Mouse (Mus musculus): ENCODE measurements around the gene Tekt5. TPM values are rescaled to one million over a fixed set of nuclear protein-coding genes. Genes with fewer than 3 reads are reported as not detected.

Tekt5 gene
- polyA plus RNA-seq, 1 experiment, result 21.8 TPM

GRCm38 (mm10) chr16:10369996-10370395 is 25.3 kb downstream of the Tekt5 start:
- Histone ChIP-seq H3ac (ENCODE audit: control insufficient read depth, insufficient read length) (no peak overlapping the region), H3K36me3 (ENCODE audit: control insufficient read depth, insufficient read depth) (no peaks in the 10 kb centered on the region), H3K4me2 (ENCODE audit: low read depth) (no peak overlapping the region), H3K4me3 (no peak overlapping the region), H3K27me3 (ENCODE audit: control insufficient read depth, insufficient read depth, insufficient read length) (no peaks in the 10 kb centered on the region), H3K79me2 (ENCODE audit: control insufficient read depth, insufficient read depth) (no peaks in the 10 kb centered on the region)
- TF ChIP-seq MYOG (IDR thresholded peaks at IDR 0.05; ENCODE audit: control insufficient read depth in 1 of 3, insufficient read depth in 1 of 3, insufficient read length in 2 of 3, low read depth in 2 of 3), result no peak
- no peak for TF ChIP-seq TCF12 (IDR thresholded peaks at IDR 0.05; ENCODE audit: insufficient read depth, poor library complexity, severe bottlenecking)

GRCm38 (mm10) chr16:10369468-10369934 is 25.8 kb downstream of the Tekt5 start:
- no peak overlapping the region for H3ac ChIP-seq (ENCODE audit: control insufficient read depth, insufficient read length)
- no peak overlapping the region for H3K4me2 ChIP-seq (ENCODE audit: low read depth)
- no peaks in the 10 kb centered on the region for H3K36me3 ChIP-seq (ENCODE audit: control insufficient read depth, insufficient read depth)
- no peaks in the 10 kb centered on the region for H3K27me3 ChIP-seq (ENCODE audit: control insufficient read depth, insufficient read depth, insufficient read length)
- no peak overlapping the region for H3K4me3 ChIP-seq
- TF ChIP-seq TCF3 (IDR thresholded peaks at IDR 0.05; ENCODE audit: insufficient read length, low read depth), result no peak
- TF ChIP-seq MYOD1 (IDR thresholded peaks at IDR 0.05; ENCODE audit: control insufficient read depth in 1 of 3, insufficient read length in 2 of 3, low read depth in 2 of 3), result no peak
- no peak for TF ChIP-seq MAX (IDR thresholded peaks at IDR 0.05; ENCODE audit: low read depth)
- no peak for TF ChIP-seq TCF12 (IDR thresholded peaks at IDR 0.05; ENCODE audit: insufficient read depth, poor library complexity, severe bottlenecking)
- TF ChIP-seq MYOG (IDR thresholded peaks at IDR 0.05; ENCODE audit: control insufficient read depth in 1 of 3, insufficient read depth in 1 of 3, insufficient read length in 2 of 3, low read depth in 2 of 3), result no peak
- no peak for TF ChIP-seq CEBPB (IDR thresholded peaks at IDR 0.05; ENCODE audit: insufficient read depth, poor library complexity, severe bottlenecking)
- TF ChIP-seq USF1 (IDR thresholded peaks at IDR 0.05; ENCODE audit: low read depth), result no peak
- TF ChIP-seq POLR2AphosphoS2 (IDR thresholded peaks at IDR 0.05; ENCODE audit: insufficient read length, low read depth), result no peak
- no peak for TF ChIP-seq E2F4 (IDR thresholded peaks at IDR 0.05; ENCODE audit: insufficient read depth)
- no peak for TF ChIP-seq REST (IDR thresholded peaks at IDR 0.05; ENCODE audit: insufficient read depth, insufficient read length)
- no peak for TF ChIP-seq POLR2A (IDR thresholded peaks at IDR 0.05; ENCODE audit: insufficient read length, low read depth)
- TF ChIP-seq SRF (IDR thresholded peaks at IDR 0.05; ENCODE audit: control insufficient read depth, insufficient read length, low read depth), result no peak
- no peaks in the 10 kb centered on the region for H3K79me2 ChIP-seq (ENCODE audit: control insufficient read depth, insufficient read depth)

- H3K36me3 ChIP-seq (ENCODE audit: control insufficient read depth, insufficient read depth), result no peaks in the 10 kb centered on the region
- H3K4me2 ChIP-seq (ENCODE audit: low read depth), result peak overlapping the region; percentile 74
- no peak overlapping the region for H3ac ChIP-seq (ENCODE audit: control insufficient read depth, insufficient read length)
- no peaks in the 10 kb centered on the region for H3K79me2 ChIP-seq (ENCODE audit: control insufficient read depth, insufficient read depth)
- TF ChIP-seq MAX (IDR thresholded peaks at IDR 0.05; ENCODE audit: low read depth) (no peak), CEBPB (IDR thresholded peaks at IDR 0.05; ENCODE audit: insufficient read depth, poor library complexity, severe bottlenecking) (no peak), POLR2AphosphoS2 (IDR thresholded peaks at IDR 0.05; ENCODE audit: insufficient read length, low read depth) (peak; percentile 58), SRF (IDR thresholded peaks at IDR 0.05; ENCODE audit: control insufficient read depth, insufficient read length, low read depth) (peak; percentile 64), E2F4 (IDR thresholded peaks at IDR 0.05; ENCODE audit: insufficient read depth) (no peak), POLR2A (IDR thresholded peaks at IDR 0.05; ENCODE audit: insufficient read length, low read depth) (peak; percentile 63), MYOG (IDR thresholded peaks at IDR 0.05; ENCODE audit: control insufficient read depth in 1 of 3, insufficient read depth in 1 of 3, insufficient read length in 2 of 3, low read depth in 2 of 3) (peak; percentile 8 to 57 (median 16)), USF1 (IDR thresholded peaks at IDR 0.05; ENCODE audit: low read depth) (no peak), TCF3 (IDR thresholded peaks at IDR 0.05; ENCODE audit: insufficient read length, low read depth) (no peak), MYOD1 (IDR thresholded peaks at IDR 0.05; ENCODE audit: control insufficient read depth in 1 of 3, insufficient read length in 2 of 3, low read depth in 2 of 3) (peak in 2 of 3 experiments; percentile 9 to 51), REST (IDR thresholded peaks at IDR 0.05; ENCODE audit: insufficient read depth, insufficient read length) (no peak), TCF12 (IDR thresholded peaks at IDR 0.05; ENCODE audit: insufficient read depth, poor library complexity, severe bottlenecking) (peak; percentile 33)
- H3K4me3 ChIP-seq, result no peak overlapping the region
- no peaks in the 10 kb centered on the region for H3K27me3 ChIP-seq (ENCODE audit: control insufficient read depth, insufficient read depth, insufficient read length)
These were observed 28.8 kb downstream of the Tekt5 start for GRCm38 (mm10) chr16:10366240-10367217.

- no peaks in the 10 kb centered on the region for H3K79me2 ChIP-seq (ENCODE audit: control insufficient read depth, insufficient read depth)
- H3K4me2 ChIP-seq (ENCODE audit: low read depth), result peak overlapping the region; percentile 63
- H3K36me3 ChIP-seq (ENCODE audit: control insufficient read depth, insufficient read depth), result no peaks in the 10 kb centered on the region
- no peaks in the 10 kb centered on the region for H3K27me3 ChIP-seq (ENCODE audit: control insufficient read depth, insufficient read depth, insufficient read length)
- TF ChIP-seq CEBPB (IDR thresholded peaks at IDR 0.05; ENCODE audit: insufficient read depth, poor library complexity, severe bottlenecking) (no peak), POLR2A (IDR thresholded peaks at IDR 0.05; ENCODE audit: insufficient read length, low read depth) (no peak), USF1 (IDR thresholded peaks at IDR 0.05; ENCODE audit: low read depth) (no peak), REST (IDR thresholded peaks at IDR 0.05; ENCODE audit: insufficient read depth, insufficient read length) (no peak)
- H3K4me3 ChIP-seq, result no peak overlapping the region
- no peak overlapping the region for H3ac ChIP-seq (ENCODE audit: control insufficient read depth, insufficient read length)
These were observed 29.5 kb downstream of the Tekt5 start for GRCm38 (mm10) chr16:10365796-10366195.

- Histone ChIP-seq H3K4me2 (ENCODE audit: low read depth) (no peak overlapping the region), H3K27me3 (ENCODE audit: control insufficient read depth, insufficient read depth, insufficient read length) (no peaks in the 10 kb centered on the region), H3ac (ENCODE audit: control insufficient read depth, insufficient read length) (no peak overlapping the region), H3K4me3 (no peak overlapping the region), H3K36me3 (ENCODE audit: control insufficient read depth, insufficient read depth) (no peaks in the 10 kb centered on the region), H3K79me2 (ENCODE audit: control insufficient read depth, insufficient read depth) (no peaks in the 10 kb centered on the region)
- TF ChIP-seq TCF3 (IDR thresholded peaks at IDR 0.05; ENCODE audit: insufficient read length, low read depth) (no peak), MYOG (IDR thresholded peaks at IDR 0.05; ENCODE audit: control insufficient read depth in 1 of 3, insufficient read depth in 1 of 3, insufficient read length in 2 of 3, low read depth in 2 of 3) (no peak), REST (IDR thresholded peaks at IDR 0.05; ENCODE audit: insufficient read depth, insufficient read length) (no peak), SRF (IDR thresholded peaks at IDR 0.05; ENCODE audit: control insufficient read depth, insufficient read length, low read depth) (no peak), MYOD1 (IDR thresholded peaks at IDR 0.05; ENCODE audit: control insufficient read depth in 1 of 3, insufficient read length in 2 of 3, low read depth in 2 of 3) (peak in 1 of 3 experiments; percentile 15), POLR2AphosphoS2 (IDR thresholded peaks at IDR 0.05; ENCODE audit: insufficient read length, low read depth) (no peak)
These were observed 32.2 kb downstream of the Tekt5 start for GRCm38 (mm10) chr16:10363061-10363460.
